In the genomic region with DNA sequence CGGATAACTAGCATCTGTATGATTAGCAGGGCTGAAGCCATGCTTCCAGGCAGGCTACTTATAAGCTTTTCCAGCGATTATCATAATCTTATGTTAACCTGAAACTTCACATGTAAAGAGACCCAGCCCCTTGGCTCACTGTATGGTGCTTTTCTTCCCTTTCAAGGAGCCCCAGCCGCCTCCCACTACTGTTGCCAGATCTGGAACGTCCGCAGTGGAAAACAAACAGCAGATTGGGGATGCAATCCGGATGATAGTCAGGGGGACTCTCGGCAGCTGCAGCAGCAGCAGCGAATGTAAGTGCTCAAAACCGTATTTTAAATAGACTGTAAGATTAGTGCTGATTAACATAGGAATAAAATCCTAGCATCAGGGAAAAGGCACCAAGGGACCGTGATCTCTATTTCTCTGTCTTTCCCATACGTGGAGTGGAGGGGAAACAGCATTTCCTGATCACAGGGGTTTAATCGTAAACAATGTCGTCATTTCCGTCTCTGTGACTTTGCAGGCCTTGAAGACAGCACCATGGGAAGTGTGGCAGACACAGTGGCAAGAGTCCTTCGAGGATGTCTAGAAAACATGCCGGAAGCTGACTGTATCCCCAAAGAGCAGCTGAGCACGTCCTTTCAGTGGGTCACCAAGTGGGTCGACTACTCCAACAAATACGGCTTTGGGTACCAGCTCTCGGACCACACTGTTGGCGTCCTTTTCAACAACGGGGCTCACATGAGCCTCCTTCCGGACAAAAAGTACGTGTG, we compare ENCODE assay signal across 8 mouse cellular contexts. TPM values are rescaled to one million over a fixed set of nuclear protein-coding genes. Genes with fewer than 3 reads are reported as not detected.
DNase-seq lines count a peak whose midpoint lies in the region; ATAC-seq and TF ChIP-seq lines count a peak whose summit lies in the region.

No protein-coding gene starts in this region.

- H3K9me3 ChIP-seq in forebrain, postnatal 0 days (ENCODE audit: low read length) = no peaks in the 10 kb centered on the region
- no peaks in the 10 kb centered on the region for H3K9me3 ChIP-seq in kidney, embryonic 15.5 days (replicated peaks)
- no peaks in the 10 kb centered on the region for H3K9me3 ChIP-seq in midbrain, postnatal 0 days (ENCODE audit: low read length)

- H3K4me1 ChIP-seq in kidney, adult 2 months (ENCODE audit: control insufficient read depth, insufficient read depth, low read length) = no peaks in the 10 kb centered on the region
- no peaks in the 10 kb centered on the region for H3K4me1 ChIP-seq in forebrain, postnatal 0 days (ENCODE audit: insufficient read depth)
- H3K4me1 ChIP-seq in kidney, embryonic 15.5 days = peaks cover 7% of the 10 kb centered on the region
- H3K4me1 ChIP-seq in midbrain, postnatal 0 days (ENCODE audit: insufficient read depth, low read length) = 0 out of 2 replicates have a peak, but pooled peaks cover 3% of the 10 kb centered on the region

- no peak for TF ChIP-seq CTCF in kidney, adult 2 months (conservative IDR thresholded peaks at IDR 0.05; ENCODE audit: insufficient read depth, insufficient read length, low read depth, low read length)
- no peak for TF ChIP-seq CTCF in forebrain, postnatal 0 days (IDR thresholded peaks at IDR 0.05; ENCODE audit: low read depth)
- TF ChIP-seq CTCF in midbrain, postnatal 0 days (IDR thresholded peaks at IDR 0.05) = no peak

- peak overlapping the region; percentile 23; the same call in 1 of the 2 replicates for H3K4me3 ChIP-seq in kidney, adult 2 months (ENCODE audit: insufficient read depth, low read depth, low read length)
- H3K4me3 ChIP-seq in forebrain, postnatal 0 days (ENCODE audit: low read depth, low read length) = peak overlapping the region; percentile 85
- peak overlapping the region; percentile 55 for H3K4me3 ChIP-seq in kidney, embryonic 15.5 days (replicated peaks)
- no peak overlapping the region; the same call in 1 of the 2 replicates for H3K4me3 ChIP-seq in midbrain, postnatal 0 days (ENCODE audit: low read depth, low read length)

- no peaks in the 10 kb centered on the region for H3K27me3 ChIP-seq in kidney, adult 2 months (replicated peaks; ENCODE audit: control insufficient read depth, insufficient read depth, low read length)
- H3K27me3 ChIP-seq in forebrain, postnatal 0 days (ENCODE audit: insufficient read depth, low read length) = no peaks in the 10 kb centered on the region
- no peaks in the 10 kb centered on the region for H3K27me3 ChIP-seq in kidney, embryonic 15.5 days
- no peaks in the 10 kb centered on the region for H3K27me3 ChIP-seq in midbrain, postnatal 0 days (ENCODE audit: insufficient read depth, low read length)

- peak overlapping the region; percentile 99 for H3K4me2 ChIP-seq in forebrain, postnatal 0 days (ENCODE audit: low read depth)
- peak overlapping the region; percentile 26 for H3K4me2 ChIP-seq in kidney, embryonic 15.5 days
- H3K4me2 ChIP-seq in midbrain, postnatal 0 days (ENCODE audit: low read depth, low read length, poor library complexity, severe bottlenecking) = peak overlapping the region; percentile 34

- no peak for TF ChIP-seq POLR2A in kidney, adult 2 months (IDR thresholded peaks at IDR 0.05; ENCODE audit: low read depth, low read length)

- no peak overlapping the region for H3K9ac ChIP-seq in forebrain, postnatal 0 days
- no peak overlapping the region for H3K9ac ChIP-seq in kidney, embryonic 15.5 days
- H3K9ac ChIP-seq in midbrain, postnatal 0 days (replicated peaks; ENCODE audit: low read length, poor library complexity, severe bottlenecking) = no peak overlapping the region

- 69% methylated on average over 24 of the region's 24 CpGs for WGBS in kidney, adult 2 months
- 69% methylated on average over 24 of the region's 24 CpGs for WGBS in forebrain, postnatal 0 days
- 73% methylated on average over 24 of the region's 24 CpGs for whole genome bisulfite sequencing in kidney, embryonic 15.5 days
- 67% methylated on average over 24 of the region's 24 CpGs for WGBS in midbrain, postnatal 0 days

- no peak overlapping the region for H3K27ac ChIP-seq in kidney, adult 2 months (ENCODE audit: insufficient read depth, low read depth, low read length)
- 0 out of 2 replicates have a peak overlapping the region, but pooled peaks have one; percentile 24 for H3K27ac ChIP-seq in forebrain, postnatal 0 days (ENCODE audit: low read depth, low read length)
- peak overlapping the region; percentile 28; the same call in 1 of the 2 replicates for H3K27ac ChIP-seq in kidney, embryonic 15.5 days
- no peak overlapping the region for H3K27ac ChIP-seq in midbrain, postnatal 0 days (ENCODE audit: low read depth, low read length)

- H3K36me3 ChIP-seq in kidney, adult 2 months (ENCODE audit: control insufficient read depth, insufficient read depth, low read length) = peaks cover 12% of the 10 kb centered on the region; the same call in 1 of the 2 replicates
- peaks cover 40% of the 10 kb centered on the region for H3K36me3 ChIP-seq in forebrain, postnatal 0 days (ENCODE audit: insufficient read depth)
- H3K36me3 ChIP-seq in kidney, embryonic 15.5 days = peaks cover 41% of the 10 kb centered on the region
- H3K36me3 ChIP-seq in midbrain, postnatal 0 days (ENCODE audit: insufficient read depth, low read length) = peaks cover 26% of the 10 kb centered on the region

- no peak for ATAC-seq in forebrain, postnatal 0 days
- no peak for ATAC-seq in kidney, embryonic 15.5 days (replicated peaks; ENCODE audit: low FRiP score)
- ATAC-seq in midbrain, postnatal 0 days (ENCODE audit: low FRiP score) = no peak
- ATAC-seq in inflammation-experienced regulatory T-cells, adult 6 months = no peak
- ATAC-seq in monocyte, adult 5-6 weeks (replicated peaks; ENCODE audit: insufficient number of reproducible peaks, low FRiP score, low TSS enrichment, poor library complexity, severe bottlenecking) = no peak

- peak; percentile 32 for DNase-seq in kidney, adult 2 months
- DNase-seq in kidney, adult 8-10 months = no peak
- no peak for DNase-seq in forebrain, postnatal 0 days
- DNase-seq in midbrain, postnatal 0 days (ENCODE audit: low spot score) = no peak
- DNase-seq in adrenal gland, adult 8-10 months = no peak

RNA-seq across cellular contexts. Expression of a gene that starts 3.8 kb away (rescaled TPM):
- 4.5 and 5.4 TPM in 2 replicates for polyA plus RNA-seq in kidney, adult 2 months (2012; rRNA removed)
- 257 and 310 TPM in 2 replicates for total RNA-seq in forebrain, postnatal 0 days (2014; rRNA removed)
- polyA plus RNA-seq in forebrain, postnatal 0 days (2015; fragmentation: Nextera tagmentation; extraction: Ambion mirVana) = 217 and 222 TPM in 2 replicates
- polyA plus RNA-seq in kidney, embryonic 15.5 days (2015; fragmentation: Nextera tagmentation; extraction: Ambion mirVana) = 83.9 and 89.1 TPM in 2 replicates
- 130 and 146 TPM in 2 replicates for total RNA-seq in midbrain, postnatal 0 days (2014; rRNA removed)
- polyA plus RNA-seq in midbrain, postnatal 0 days (2015; fragmentation: Nextera tagmentation; extraction: Ambion mirVana) = 123 and 124 TPM in 2 replicates
- polyA plus RNA-seq in inflammation-experienced regulatory T-cells, adult 6 months (2017; shearing (Covaris generic)) = 1 to 10 TPM; 1.6 to 4.5 (median 3.6) TPM
- total RNA-seq in adrenal gland, adult 8-10 months (2022) = 10 to 100 TPM; 14.9 to 52.2 (median 24.9) TPM
- total RNA-seq in monocyte, adult 5-6 weeks (2017) = 76.3 to 137 TPM (median 92.8 TPM) in 3 replicates

RNA-seq across cellular contexts. Expression of a gene that starts 41.7 kb away (rescaled TPM):
- polyA plus RNA-seq in kidney, adult 2 months (2012; rRNA removed) = 0.05 and 0.30 TPM in 2 replicates
- total RNA-seq in forebrain, postnatal 0 days (2014; rRNA removed) = 0.10 TPM in 1 of 2 replicates, not detected in the other
- polyA plus RNA-seq in forebrain, postnatal 0 days (2015; fragmentation: Nextera tagmentation; extraction: Ambion mirVana) = not detected in 2 replicates
- 0.21 and 0.38 TPM in 2 replicates for polyA plus RNA-seq in kidney, embryonic 15.5 days (2015; fragmentation: Nextera tagmentation; extraction: Ambion mirVana)
- not detected in 2 replicates for total RNA-seq in midbrain, postnatal 0 days (2014; rRNA removed)
- not detected in 2 replicates for polyA plus RNA-seq in midbrain, postnatal 0 days (2015; fragmentation: Nextera tagmentation; extraction: Ambion mirVana)
- under 1 TPM in 1 of 3 experiments, not detected in 2; 0.29 TPM for polyA plus RNA-seq in inflammation-experienced regulatory T-cells, adult 6 months (2017; shearing (Covaris generic))
- total RNA-seq in adrenal gland, adult 8-10 months (2022) = under 1 TPM; 0.32 to 0.62 (median 0.35) TPM
- total RNA-seq in monocyte, adult 5-6 weeks (2017) = 4.9 to 12.7 TPM (median 12.1 TPM) in 3 replicates

Comparison
In these comparisons a context has a peak if more than half of its experiments do, and no peak if none do; other contexts are left out.
1. H3K27ac ChIP-seq: peak in forebrain, postnatal 0 days (single experiment) and kidney, embryonic 15.5 days (single experiment); none in kidney, adult 2 months (single experiment) and midbrain, postnatal 0 days (single experiment).
2. RNA of a gene that starts 3.8 kb away (polyA plus RNA-seq): 217 to 222 TPM in forebrain, postnatal 0 days, 123 to 124 TPM in midbrain, postnatal 0 days and 83.9 to 89.1 TPM in kidney, embryonic 15.5 days; 4.5 to 5.4 TPM in kidney, adult 2 months and 1.6 to 4.5 TPM in inflammation-experienced regulatory T-cells, adult 6 months; every median in the first group is over 10 times any median in the second.
3. H3K4me2 ChIP-seq: peak in every context shown above with its lines; median percentile 99 in forebrain, postnatal 0 days; 34 in midbrain, postnatal 0 days; 26 in kidney, embryonic 15.5 days.